Mouse (Mus musculus): ENCODE results near the gene Gmip.

DNA sequence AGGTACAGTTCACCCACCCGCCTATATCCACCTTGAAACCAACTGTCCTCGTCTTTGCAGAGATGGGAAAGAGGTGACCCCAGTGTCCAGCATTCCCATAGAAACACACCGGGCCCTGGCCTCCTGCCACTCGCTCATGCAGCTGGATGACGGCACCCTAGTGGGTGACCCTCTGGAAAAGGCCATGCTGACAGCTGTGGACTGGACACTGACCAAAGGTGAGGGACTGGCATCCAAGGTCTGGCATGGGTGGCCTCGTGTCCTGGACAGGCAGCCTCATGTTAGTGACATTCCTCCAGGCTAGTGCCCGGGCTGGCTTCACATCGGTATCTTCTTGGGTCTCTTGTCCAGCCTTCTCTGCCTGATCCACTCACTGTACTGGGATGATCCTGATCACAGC is 9.2 kb upstream of the Gmip start:
- TF ChIP-seq CTCF (IDR thresholded peaks at IDR 0.05; ENCODE audit: borderline replicate concordance, extremely low read depth, insufficient read depth, insufficient read length) (no peak), POLR2A (IDR thresholded peaks at IDR 0.05; ENCODE audit: borderline replicate concordance, extremely low read depth, insufficient read depth, insufficient read length, poor library complexity, severe bottlenecking) (no peak)
